Mouse (Mus musculus) MEL (cell line): ENCODE data around the gene Gm9918.

Experiments used
- POLR2A ChIP-seq, 2 experiments: IDR thresholded peaks; 2 replicates each; pipeline ENCODE4 v1.6.1; 2011 to 2012; ENCODE audit warnings: low read length in 2 of 2, mild to moderate bottlenecking in 2 of 2, control low read depth in 1 of 2, improper control_type of control experiment in 1 of 2, low read depth in 1 of 2, moderate library complexity in 1 of 2; ENCODE audit not compliant: control insufficient read depth in 1 of 2, insufficient read depth in 1 of 2, poor library complexity in 1 of 2
- POLR2AphosphoS5 ChIP-seq: IDR thresholded peaks from 2 replicates; pipeline ENCODE4 v1.6.1; 2012; ENCODE audit warnings: low read depth, borderline replicate concordance, mild to moderate bottlenecking, inconsistent platforms, low read length, moderate library complexity, mixed read lengths
- TBP ChIP-seq: IDR thresholded peaks from 2 replicates; pipeline ENCODE4 v1.8.0; 2011; ENCODE audit warnings: low read depth, low read length, improper control_type of control experiment
- USF1 ChIP-seq: IDR thresholded peaks from 2 replicates; pipeline ENCODE4 v1.6.1; 2014; ENCODE audit warnings: low read depth, mild to moderate bottlenecking, inconsistent platforms, low read length, improper control_type of control experiment, moderate library complexity

DNA sequence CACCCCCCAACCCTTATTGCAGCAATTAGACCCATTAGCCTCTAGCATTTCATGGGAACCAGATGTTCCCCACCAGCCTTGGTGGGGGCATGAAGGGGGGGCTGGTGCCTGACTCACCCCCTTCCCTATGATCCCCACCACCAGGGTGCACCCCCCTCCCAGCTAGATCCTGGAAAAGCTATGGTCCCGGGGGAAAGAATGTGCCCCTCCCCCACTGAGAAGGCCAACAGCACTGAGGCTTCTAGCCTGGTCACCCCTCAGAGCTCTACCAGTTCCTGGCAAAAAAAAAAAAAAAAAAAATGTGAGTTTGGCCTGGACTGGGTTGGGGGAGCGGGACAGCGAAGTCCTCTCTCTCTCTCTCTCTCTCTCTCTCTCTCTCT lies 21.6 kb upstream of the Gm9918 start:
- TF ChIP-seq USF1 (no peak), POLR2A (IDR thresholded peaks at IDR 0.05; ENCODE audit: control insufficient read depth in 1 of 2, insufficient read depth in 1 of 2, low read depth in 1 of 2, low read length in 2 of 2, poor library complexity in 1 of 2) (no peak), POLR2AphosphoS5 (no peak), TBP (no peak)
